Comparison of ENCODE assay signal across 9 mouse cellular contexts in genomic region chr1:39645905-39646759, GRCm38 (mm10). TPM values are rescaled to one million over a fixed set of nuclear protein-coding genes. Genes with fewer than 3 reads are reported as not detected.
DNase-seq lines count a peak whose midpoint lies in the region; TF ChIP-seq lines count a peak whose summit lies in the region.
"Had no signal": no experiment of that assay in that cellular context is flagged by ENCODE, and none has a peak within 500 bp of the region (broad histone marks: within the 10 kb centered on the region; RNA-seq: fewer than 3 reads in every experiment).

No protein-coding gene starts in this region.

- intact Hi-C loops in heart, postnatal 25 days (cut with DNase I): no loop called here

- peak overlapping the region; percentile 75 for H3K27ac ChIP-seq in layer of hippocampus, adult 2 months

- peak; percentile 67 to 71 for DNase-seq in cerebellum, postnatal 10 days
- DNase-seq in cerebellum, adult 11 months: no peak
- peak; percentile 46 for DNase-seq in right cerebral cortex, postnatal 14 days
- DNase-seq in right cerebral cortex, postnatal 36 days (ENCODE audit: low spot score in 2 of 2): no peak
- no peak for DNase-seq in layer of hippocampus, adult 2 months (ENCODE audit: low spot score in 2 of 2)
- DNase-seq in skeletal muscle tissue, adult 2 months (ENCODE audit: low read depth, low spot score): peak; percentile 32
- DNase-seq in heart, postnatal 25 days (ENCODE audit: low spot score): no peak
- DNase-seq in ovary, postnatal 10 days (ENCODE audit: low spot score): no peak
- DNase-seq: thymus, postnatal 25 days had no signal

- H3K4me3 ChIP-seq in layer of hippocampus, adult 2 months: peak overlapping the region; percentile 13; the same call in 1 of the 2 replicates

- TF ChIP-seq CTCF in layer of hippocampus, adult 2 months (conservative IDR thresholded peaks at IDR 0.05): no peak

RNA-seq across cellular contexts. Expression of gene Creg2, which starts 5.1 kb away (rescaled TPM):
- total RNA-seq in layer of hippocampus, adult 2 months (2021): 10 to 100 TPM; 99.7 to 100.0 TPM
- not detected for total RNA-seq in heart, postnatal 25 days (2021)

Comparison
In these comparisons a context has a peak if more than half of its experiments do, and no peak if none do; other contexts are left out.
1. DNase-seq: peak in cerebellum, postnatal 10 days (2 of 2), right cerebral cortex, postnatal 14 days (single experiment) and skeletal muscle tissue, adult 2 months (single experiment); none in cerebellum, adult 11 months (single experiment), right cerebral cortex, postnatal 36 days (0 of 2), layer of hippocampus, adult 2 months (0 of 2), heart, postnatal 25 days (single experiment) and ovary, postnatal 10 days (single experiment).
2. RNA of gene Creg2, which starts 5.1 kb away (total RNA-seq): 99.7 to 100.0 TPM in layer of hippocampus, adult 2 months; not detected in heart, postnatal 25 days; every median in the first group is over 100 times any median in the second.